In genomic region chr5:98253147-98253546, GRCm38 (mm10) we compare ENCODE assay signal across 9 mouse cellular contexts. TPM values are rescaled to one million over a fixed set of nuclear protein-coding genes. Genes with fewer than 3 reads are reported as not detected.
A peak's percentile ranks its signal among the peaks of the same experiment; 100 is the strongest.
DNase-seq lines count a peak whose midpoint lies in the region; ATAC-seq and TF ChIP-seq lines count a peak whose summit lies in the region.
"Had no signal": no experiment of that assay in that cellular context is flagged by ENCODE, and none has a peak within 500 bp of the region (broad histone marks: within the 10 kb centered on the region; RNA-seq: fewer than 3 reads in every experiment).

No protein-coding gene starts in this region.

- no peak for TF ChIP-seq CTCF in kidney, adult 2 months (conservative IDR thresholded peaks at IDR 0.05; ENCODE audit: insufficient read depth, insufficient read length, low read depth, low read length)

- H3K4me1 ChIP-seq in kidney, embryonic 15.5 days = peaks cover 23% of the 10 kb centered on the region
- no peaks in the 10 kb centered on the region for H3K4me1 ChIP-seq in kidney, adult 2 months (ENCODE audit: control insufficient read depth, insufficient read depth, low read length)
- peaks cover 23% of the 10 kb centered on the region for H3K4me1 ChIP-seq in embryonic facial prominence, embryonic 10.5 days
- H3K4me1 ChIP-seq in intestine, embryonic 16.5 days (ENCODE audit: control insufficient read depth, insufficient read depth, low read length) = peaks cover 8% of the 10 kb centered on the region; the same call in 1 of the 2 replicates
- peaks cover 7% of the 10 kb centered on the region; the same call in 1 of the 2 replicates for H3K4me1 ChIP-seq in neural tube, embryonic 11.5 days (ENCODE audit: control insufficient read depth, insufficient read depth, low read length)

- peak overlapping the region; percentile 60; the same call in 1 of the 2 replicates for H3K4me3 ChIP-seq in kidney, embryonic 15.5 days (replicated peaks)
- H3K4me3 ChIP-seq in kidney, adult 2 months (ENCODE audit: insufficient read depth, low read depth, low read length) = no peak overlapping the region
- H3K4me3 ChIP-seq in embryonic facial prominence, embryonic 10.5 days = peak overlapping the region; percentile 74; the same call in 1 of the 2 replicates
- no peak overlapping the region for H3K4me3 ChIP-seq in intestine, embryonic 16.5 days (ENCODE audit: low read length)
- H3K4me3 ChIP-seq in neural tube, embryonic 11.5 days (ENCODE audit: low read depth, low read length) = no peak overlapping the region

- ATAC-seq in kidney, embryonic 15.5 days (replicated peaks; ENCODE audit: low FRiP score) = peak; percentile 57
- ATAC-seq in intestine, embryonic 16.5 days = 0 out of 2 replicates have a peak, but pooled peaks have one; percentile 14
- ATAC-seq in neural tube, embryonic 11.5 days (ENCODE audit: insufficient read depth, low FRiP score, low TSS enrichment) = 0 out of 2 replicates have a peak, but pooled peaks have one; percentile 12

- 18% methylated on average over 6 of the region's 6 CpGs for WGBS in kidney, embryonic 15.5 days
- WGBS in kidney, adult 2 months = 20% methylated on average over 6 of the region's 6 CpGs
- 12% methylated on average over 6 of the region's 6 CpGs for WGBS in embryonic facial prominence, embryonic 10.5 days
- WGBS in intestine, embryonic 16.5 days = 20% methylated on average over 6 of the region's 6 CpGs
- 7% methylated on average over 6 of the region's 6 CpGs for WGBS in neural tube, embryonic 11.5 days

- TF ChIP-seq POLR2A in kidney, adult 2 months (IDR thresholded peaks at IDR 0.05; ENCODE audit: low read depth, low read length) = no peak

- peaks cover 77% of the 10 kb centered on the region for H3K27me3 ChIP-seq in kidney, embryonic 15.5 days
- peaks cover 3% of the 10 kb centered on the region for H3K27me3 ChIP-seq in kidney, adult 2 months (replicated peaks; ENCODE audit: control insufficient read depth, insufficient read depth, low read length)
- H3K27me3 ChIP-seq in embryonic facial prominence, embryonic 10.5 days (replicated peaks; ENCODE audit: low read depth, poor library complexity, severe bottlenecking) = peaks cover 82% of the 10 kb centered on the region
- peaks cover 36% of the 10 kb centered on the region for H3K27me3 ChIP-seq in intestine, embryonic 16.5 days (replicated peaks; ENCODE audit: control insufficient read depth, insufficient read depth, low read length)
- H3K27me3 ChIP-seq in neural tube, embryonic 11.5 days (ENCODE audit: control insufficient read depth, insufficient read depth, low read length) = peaks cover 25% of the 10 kb centered on the region
- H3K27me3 ChIP-seq: CH12.LX had no signal

- no peak overlapping the region for H3K9ac ChIP-seq in kidney, embryonic 15.5 days
- no peak overlapping the region for H3K9ac ChIP-seq in intestine, embryonic 16.5 days (ENCODE audit: low read depth, low read length)
- no peak overlapping the region for H3K9ac ChIP-seq in neural tube, embryonic 11.5 days (ENCODE audit: low read length)

- no peaks in the 10 kb centered on the region for H3K36me3 ChIP-seq in kidney, embryonic 15.5 days
- no peaks in the 10 kb centered on the region for H3K36me3 ChIP-seq in kidney, adult 2 months (ENCODE audit: control insufficient read depth, insufficient read depth, low read length)
- no peaks in the 10 kb centered on the region for H3K36me3 ChIP-seq in embryonic facial prominence, embryonic 10.5 days (replicated peaks)
- H3K36me3 ChIP-seq in intestine, embryonic 16.5 days (ENCODE audit: control insufficient read depth, insufficient read depth, low read length) = no peaks in the 10 kb centered on the region
- H3K36me3 ChIP-seq in neural tube, embryonic 11.5 days (ENCODE audit: control insufficient read depth, insufficient read depth, low read length) = no peaks in the 10 kb centered on the region

- H3K27ac ChIP-seq in kidney, embryonic 15.5 days = no peak overlapping the region
- no peak overlapping the region for H3K27ac ChIP-seq in kidney, adult 2 months (ENCODE audit: insufficient read depth, low read depth, low read length)
- H3K27ac ChIP-seq in embryonic facial prominence, embryonic 10.5 days (replicated peaks) = no peak overlapping the region
- H3K27ac ChIP-seq in intestine, embryonic 16.5 days (ENCODE audit: low read length) = no peak overlapping the region
- H3K27ac ChIP-seq in neural tube, embryonic 11.5 days (ENCODE audit: low read depth, low read length) = no peak overlapping the region

- no peak for DNase-seq in kidney, adult 2 months
- peak; percentile 24 for DNase-seq in embryonic facial prominence, embryonic 10.5 days (ENCODE audit: low spot score)
- DNase-seq in neural tube, embryonic 11.5 days (ENCODE audit: low spot score) = peak; percentile 26
- no peak for DNase-seq in urinary bladder, adult 18-20 months (ENCODE audit: low spot score in 2 of 2)
- no peak for DNase-seq in left cerebral cortex, adult 11 months (ENCODE audit: low spot score)
- DNase-seq: right cerebral cortex, postnatal 14 days had no signal

- peak overlapping the region; percentile 100 for H3K4me2 ChIP-seq in kidney, embryonic 15.5 days
- H3K4me2 ChIP-seq in intestine, embryonic 16.5 days (ENCODE audit: low read depth, low read length) = no peak overlapping the region
- no peak overlapping the region for H3K4me2 ChIP-seq in neural tube, embryonic 11.5 days (ENCODE audit: low read depth)

- no peaks in the 10 kb centered on the region for H3K9me3 ChIP-seq in kidney, embryonic 15.5 days (replicated peaks)
- no peaks in the 10 kb centered on the region for H3K9me3 ChIP-seq in embryonic facial prominence, embryonic 10.5 days
- no peaks in the 10 kb centered on the region for H3K9me3 ChIP-seq in intestine, embryonic 16.5 days (ENCODE audit: control insufficient read depth, low read length)
- no peaks in the 10 kb centered on the region for H3K9me3 ChIP-seq in neural tube, embryonic 11.5 days (ENCODE audit: control insufficient read depth, low read length)

RNA-seq across cellular contexts. Expression of gene Fgf5, which starts 0.8 kb away (rescaled TPM):
- 0.48 and 0.49 TPM in 2 replicates for polyA plus RNA-seq in kidney, embryonic 15.5 days (2015; fragmentation: Nextera tagmentation; extraction: Ambion mirVana)
- not detected in 2 replicates for polyA plus RNA-seq in kidney, adult 2 months (2012; rRNA removed)
- polyA plus RNA-seq in embryonic facial prominence, embryonic 10.5 days (2016; fragmentation: Nextera tagmentation; extraction: Ambion mirVana) = 0.52 and 0.65 TPM in 2 replicates
- polyA plus RNA-seq in intestine, embryonic 16.5 days (2015; fragmentation: Nextera tagmentation; extraction: Ambion mirVana) = 0.51 and 0.65 TPM in 2 replicates
- polyA plus RNA-seq in neural tube, embryonic 11.5 days (2014; fragmentation: Nextera tagmentation; extraction: Ambion mirVana) = 1.8 and 2.3 TPM in 2 replicates

Comparison
In these comparisons a context has a peak if more than half of its experiments do, and no peak if none do; other contexts are left out.
1. H3K4me3 ChIP-seq: peak in kidney, embryonic 15.5 days (single experiment) and embryonic facial prominence, embryonic 10.5 days (single experiment); none in kidney, adult 2 months (single experiment), intestine, embryonic 16.5 days (single experiment) and neural tube, embryonic 11.5 days (single experiment).
2. DNase-seq: peak in embryonic facial prominence, embryonic 10.5 days (single experiment) and neural tube, embryonic 11.5 days (single experiment); none in kidney, adult 2 months (single experiment), urinary bladder, adult 18-20 months (0 of 2) and left cerebral cortex, adult 11 months (single experiment).
3. Peak in every context shown above with its lines, with median percentiles within 50 percentile points of each other: ATAC-seq.